Mouse (Mus musculus) forebrain, embryonic 11.5 days (tissue): ENCODE results near the gene L1td1. TPM values are rescaled to one million over a fixed set of nuclear protein-coding genes. Genes with fewer than 3 reads are reported as not detected.

ENCODE experiments used
- ATAC-seq: fragments of 200-750 bp; cut with Nextera tagmentation; replicated peaks from 2 replicates; pipeline ENCODE4 v1.8.0; 2017; ENCODE audit warnings: moderate TSS enrichment; ENCODE audit not compliant: low FRiP score
- DNase-seq: peaks from one replicate; pipeline ENCODE4 v3.0.0-alpha.2; 2017; ENCODE audit warnings: low spot score
- H3K27ac ChIP-seq: fragments of 300-500 bp; sonication (generic); 2 replicates; pipeline ENCODE4 v1.5.1; 2014; ENCODE audit warnings: low read depth, low read length
- H3K27me3 ChIP-seq: fragments of 300-500 bp; sonication (generic); 2 replicates; pipeline ENCODE4 v1.6.1; 2014; ENCODE audit warnings: mild to moderate bottlenecking, low read length, mixed read lengths; ENCODE audit not compliant: control insufficient read depth, insufficient read depth
- H3K36me3 ChIP-seq: fragments of 300-500 bp; sonication (generic); 2 replicates; pipeline ENCODE4 v1.6.1; 2014; ENCODE audit warnings: mild to moderate bottlenecking, low read length, moderate library complexity, mixed read lengths; ENCODE audit not compliant: control insufficient read depth, insufficient read depth
- H3K4me1 ChIP-seq: fragments of 300-500 bp; sonication (generic); replicated peaks from 2 replicates; pipeline ENCODE4 v1.6.1; 2014; ENCODE audit warnings: low read length, mixed read lengths; ENCODE audit not compliant: control insufficient read depth, insufficient read depth
- H3K4me2 ChIP-seq: fragments of 300-500 bp; sonication (generic); 2 replicates; pipeline ENCODE4 v1.6.1; 2014; ENCODE audit warnings: low read depth, mild to moderate bottlenecking, low read length, moderate library complexity, mixed read lengths; ENCODE audit not compliant: severe bottlenecking
- H3K4me3 ChIP-seq: fragments of 300-500 bp; sonication (generic); 2 replicates; pipeline ENCODE4 v1.5.1; 2014; ENCODE audit warnings: low read depth, low read length
- H3K9ac ChIP-seq: fragments of 300-500 bp; sonication (generic); 2 replicates; pipeline ENCODE4 v1.6.1; 2014; ENCODE audit warnings: low read length
- H3K9me3 ChIP-seq: fragments of 300-500 bp; sonication (generic); 2 replicates; pipeline ENCODE4 v1.6.1; 2016; ENCODE audit warnings: low read length, mixed read lengths; ENCODE audit not compliant: control insufficient read depth
- WGBS: fragments of 180-500 bp; shearing (Covaris S2); extraction: QIAGEN DNeasy Blood & Tissue Kit; methylation state at CpG from one replicate; pipeline ENCODE4 v1.1.7; 2014; 5-methylcytosine and 5-hydroxymethylcytosine counted together
- polyA plus RNA-seq: library from polyadenylated mRNA; unstranded; fragments of >200 nt; fragmentation: Nextera tagmentation; extraction: Ambion mirVana; gene quantifications from 2 replicates; pipeline ENCODE4 v1.2.1, GENCODE M21; 2014

Gene L1td1
- polyA plus RNA-seq, 1 experiment from 2014 or later, result not detected

DNA sequence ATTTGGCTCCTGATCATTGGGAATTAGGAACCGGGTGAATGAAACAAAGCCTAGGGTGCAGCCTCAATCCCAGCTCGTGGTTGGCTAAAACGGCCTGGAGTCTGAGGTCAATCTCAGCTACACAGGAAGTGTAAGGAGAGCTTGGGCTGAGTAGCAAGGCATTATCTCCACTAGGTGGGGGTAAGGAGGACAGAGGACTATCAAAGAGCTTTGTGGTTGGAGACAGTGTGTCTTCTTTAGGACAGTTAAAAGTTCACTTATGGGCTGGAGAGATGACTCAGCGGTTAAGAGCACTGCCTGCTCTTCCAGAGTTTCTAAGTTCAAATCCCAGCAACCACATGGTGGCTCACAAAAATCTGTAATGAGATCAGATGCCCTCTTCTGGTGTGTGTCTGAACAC, 1.1 kb upstream of the L1td1 start:
- DNase-seq (no peak), ATAC-seq (no peak)
- no peak overlapping the region for H3K4me3 ChIP-seq
- no peaks in the 10 kb centered on the region for H3K9me3 ChIP-seq
- H3K4me2 ChIP-seq, result no peak overlapping the region
- H3K36me3 ChIP-seq, result no peaks in the 10 kb centered on the region
- no peak overlapping the region for H3K27ac ChIP-seq
- H3K9ac ChIP-seq, result no peak overlapping the region
- peaks cover 28% of the 10 kb centered on the region for H3K27me3 ChIP-seq
- WGBS, result 43% methylated on average over 4 of the region's 4 CpGs
- H3K4me1 ChIP-seq, result peaks cover 3% of the 10 kb centered on the region; the same call in 1 of the 2 replicates

- Histone ChIP-seq H3K4me1 (peaks cover 3% of the 10 kb centered on the region; the same call in 1 of the 2 replicates), H3K9me3 (no peaks in the 10 kb centered on the region), H3K36me3 (no peaks in the 10 kb centered on the region), H3K9ac (0 out of 2 replicates have a peak overlapping the region, but pooled peaks have one; percentile 13), H3K4me2 (peak overlapping the region; percentile 61), H3K4me3 (peak overlapping the region; percentile 22), H3K27ac (no peak overlapping the region), H3K27me3 (peaks cover 28% of the 10 kb centered on the region)
- ATAC-seq (no peak), DNase-seq (no peak)
- WGBS, result 4% methylated on average over 21 of the region's 21 CpGs
These were observed 893 bp downstream of the L1td1 start for GRCm38 (mm10) chr4:98727295-98727958.

- ATAC-seq (no peak), DNase-seq (no peak)
- H3K4me3 ChIP-seq, result no peak overlapping the region
- no peak overlapping the region for H3K9ac ChIP-seq
- peak overlapping the region; percentile 20; the same call in 1 of the 2 replicates for H3K4me2 ChIP-seq
- H3K36me3 ChIP-seq, result no peaks in the 10 kb centered on the region
- H3K9me3 ChIP-seq, result no peaks in the 10 kb centered on the region
- H3K27ac ChIP-seq, result no peak overlapping the region
- peaks cover 28% of the 10 kb centered on the region for H3K27me3 ChIP-seq
- peaks cover 3% of the 10 kb centered on the region; the same call in 1 of the 2 replicates for H3K4me1 ChIP-seq
- 1% methylated on average over 10 of the region's 10 CpGs for WGBS
These were observed 1.4 kb downstream of the L1td1 start for GRCm38 (mm10) chr4:98727959-98728347.

DNA sequence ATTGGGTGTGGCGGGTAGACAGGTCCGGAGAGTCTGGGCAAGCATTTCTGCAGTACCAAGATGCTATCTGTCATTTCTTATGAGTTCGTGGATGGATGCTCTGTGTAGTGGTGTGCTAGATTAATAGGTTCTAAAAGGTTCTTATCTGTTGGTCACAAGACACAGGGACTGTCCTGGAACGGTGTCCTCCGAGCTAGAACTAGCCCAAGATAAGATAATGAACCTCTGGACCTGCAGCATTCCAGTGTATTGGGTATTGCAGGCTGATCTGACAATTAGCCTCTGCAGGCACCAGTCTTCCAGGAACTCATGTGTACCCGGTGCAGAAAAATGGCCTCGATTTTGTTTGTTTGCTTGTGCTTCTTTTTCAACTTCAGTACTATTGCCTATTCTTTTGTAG, 2.2 kb downstream of the L1td1 start:
- Histone ChIP-seq H3K9ac (no peak overlapping the region), H3K4me1 (peaks cover 3% of the 10 kb centered on the region; the same call in 1 of the 2 replicates), H3K27ac (no peak overlapping the region), H3K36me3 (no peaks in the 10 kb centered on the region), H3K4me2 (no peak overlapping the region), H3K27me3 (peaks cover 28% of the 10 kb centered on the region), H3K4me3 (no peak overlapping the region), H3K9me3 (no peaks in the 10 kb centered on the region)
- no peak for DNase-seq
- no peak for ATAC-seq
- WGBS, result 64% methylated on average over 7 of the region's 7 CpGs

GRCm38 (mm10) chr4:98733660-98734059, 7.1 kb downstream of the L1td1 start:
- H3K4me3 ChIP-seq, result no peak overlapping the region

GRCm38 (mm10) chr4:98739753-98740152, 13.2 kb downstream of the L1td1 start:
- no peaks in the 10 kb centered on the region for H3K36me3 ChIP-seq
- H3K27ac ChIP-seq, result no peak overlapping the region
- H3K27me3 ChIP-seq, result no peaks in the 10 kb centered on the region
- H3K9ac ChIP-seq, result no peak overlapping the region
- H3K9me3 ChIP-seq, result no peaks in the 10 kb centered on the region
- no peak overlapping the region for H3K4me2 ChIP-seq
- no peak for ATAC-seq
- no peaks in the 10 kb centered on the region for H3K4me1 ChIP-seq
- WGBS, result 50% methylated on average over 2 of the region's 2 CpGs
- DNase-seq, result no peak
- no peak overlapping the region for H3K4me3 ChIP-seq

More at GRCm38 (mm10) chr4:98733660-98734059, 7.1 kb downstream of the L1td1 start:
- Histone ChIP-seq H3K9ac (no peak overlapping the region), H3K9me3 (no peaks in the 10 kb centered on the region), H3K4me2 (no peak overlapping the region), H3K4me1 (no peaks in the 10 kb centered on the region), H3K27ac (no peak overlapping the region), H3K36me3 (no peaks in the 10 kb centered on the region), H3K27me3 (peaks cover 2% of the 10 kb centered on the region; the same call in 1 of the 2 replicates)
- DNase-seq, result no peak
- ATAC-seq, result no peak
- 91% methylated on average over 16 of the region's 16 CpGs for WGBS

DNA sequence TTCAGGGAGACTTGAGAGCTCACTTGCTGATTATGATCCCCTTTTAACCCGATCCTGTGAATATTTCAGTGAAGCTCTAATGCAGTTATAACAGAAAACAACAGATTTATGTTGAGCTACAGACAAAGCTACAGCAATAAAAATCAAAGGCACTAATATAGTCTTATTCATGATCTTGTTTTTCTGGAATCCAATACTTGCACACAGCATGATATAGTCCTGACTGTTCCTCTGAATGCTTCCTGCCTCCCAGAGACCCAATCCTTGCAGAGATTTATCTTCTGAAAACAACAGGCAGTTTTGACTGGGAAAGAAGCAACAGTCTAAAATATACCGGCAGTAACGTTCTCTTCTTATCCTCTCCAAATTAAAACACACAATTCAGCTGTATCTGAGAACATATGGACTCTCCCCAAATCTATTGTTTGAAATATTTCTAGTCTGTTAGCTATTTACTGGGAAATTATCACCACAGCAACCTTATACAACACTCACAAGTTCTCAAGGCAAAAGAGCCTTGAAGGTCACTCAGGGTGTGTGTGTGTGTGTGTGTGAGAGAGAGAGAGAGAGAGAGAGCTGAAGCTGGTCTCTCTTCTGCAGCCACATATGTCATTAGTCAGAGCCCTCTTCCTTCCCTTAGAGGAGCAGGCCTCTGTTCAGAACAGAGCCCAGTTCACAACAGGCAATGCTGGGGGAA, 16.8 kb downstream of the L1td1 start:
- Histone ChIP-seq H3K4me1 (no peaks in the 10 kb centered on the region), H3K9me3 (no peaks in the 10 kb centered on the region), H3K4me3 (no peak overlapping the region), H3K36me3 (no peaks in the 10 kb centered on the region), H3K27me3 (no peaks in the 10 kb centered on the region), H3K27ac (no peak overlapping the region), H3K4me2 (no peak overlapping the region), H3K9ac (no peak overlapping the region)
- ATAC-seq (no peak), DNase-seq (no peak)
- 73% methylated on average over 3 of the region's 3 CpGs for WGBS

DNA sequence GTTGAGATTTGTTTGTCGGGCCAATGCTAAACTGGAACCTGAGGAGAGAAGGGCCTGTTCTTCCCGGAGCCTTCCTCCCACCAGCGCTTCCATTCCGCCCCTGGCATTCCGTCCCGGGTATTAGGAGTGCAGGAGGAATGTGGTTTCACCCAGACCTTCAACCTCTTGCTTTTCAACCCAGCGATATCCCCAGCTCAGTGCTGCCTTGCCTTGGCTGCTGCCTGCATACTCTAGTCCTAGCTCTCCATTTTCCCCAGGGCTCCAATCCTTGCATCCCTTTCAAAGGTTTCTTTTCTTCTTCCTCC, 17.3 kb downstream of the L1td1 start:
- Histone ChIP-seq H3K27ac (no peak overlapping the region), H3K27me3 (no peaks in the 10 kb centered on the region), H3K4me2 (no peak overlapping the region), H3K4me1 (no peaks in the 10 kb centered on the region), H3K9me3 (no peaks in the 10 kb centered on the region), H3K4me3 (no peak overlapping the region), H3K9ac (no peak overlapping the region), H3K36me3 (no peaks in the 10 kb centered on the region)
- 38% methylated on average over 7 of the region's 7 CpGs for WGBS
- ATAC-seq (no peak), DNase-seq (no peak)

- no peak for DNase-seq
- H3K36me3 ChIP-seq, result no peaks in the 10 kb centered on the region
- 81% methylated on average over 4 of the region's 4 CpGs for WGBS
- no peak overlapping the region for H3K9ac ChIP-seq
- no peak overlapping the region for H3K4me2 ChIP-seq
- H3K27me3 ChIP-seq, result no peaks in the 10 kb centered on the region
- no peak overlapping the region for H3K4me3 ChIP-seq
- peaks cover 6% of the 10 kb centered on the region; the same call in 1 of the 2 replicates for H3K4me1 ChIP-seq
- H3K27ac ChIP-seq, result no peak overlapping the region
- H3K9me3 ChIP-seq, result no peaks in the 10 kb centered on the region
- ATAC-seq, result no peak
These were observed 27.9 kb downstream of the L1td1 start for GRCm38 (mm10) chr4:98754456-98754855.
